Mouse (Mus musculus) liver, embryonic 14.5 days (tissue): Measurements from ENCODE around the gene Gm49366.

ENCODE experiments used
- CTCF ChIP-seq: IDR thresholded peaks from 2 replicates; pipeline ENCODE4 v1.5.1; 2016; ENCODE audit warnings: antibody characterized with exemption, low read depth, control low read depth
- EP300 ChIP-seq: IDR thresholded peaks from 2 replicates; pipeline ENCODE4 v1.6.1; 2016; ENCODE audit warnings: antibody characterized with exemption, low read depth

GRCm38 (mm10) chr12:84099605-84100004, 60.9 kb downstream of the Gm49366 start:
- TF ChIP-seq EP300 = no peak
- TF ChIP-seq CTCF = no peak
